Mouse (Mus musculus) limb, embryonic 12.5 days (tissue): ENCODE results near the gene Tmprss5. TPM values are rescaled to one million over a fixed set of nuclear protein-coding genes. Genes with fewer than 3 reads are reported as not detected.

Experiments
- polyA plus RNA-seq: library from polyadenylated mRNA; unstranded; fragments of >200 nt; fragmentation: Nextera tagmentation; extraction: Ambion mirVana; gene quantifications from 2 replicates; pipeline ENCODE4 v1.2.1, GENCODE M21; 2016

Gene Tmprss5
- polyA plus RNA-seq, 1 experiment from 2014 or later, result not detected

Other genes starting within 250 kb of the Tmprss5 start
- gene Zbtb16, start 245.0 kb upstream of the Tmprss5 start, polyA plus RNA-seq, result 2.5 and 2.9 TPM in 2 replicates
- gene Htr3a, start 170.2 kb upstream of the Tmprss5 start, polyA plus RNA-seq, result 0.88 and 1.3 TPM in 2 replicates
- not detected in 2 replicates for gene Htr3b, start 116.3 kb upstream of the Tmprss5 start, polyA plus RNA-seq
- gene Usp28, start 95.9 kb upstream of the Tmprss5 start, polyA plus RNA-seq, result 45.2 and 47.6 TPM in 2 replicates
- gene Zw10, start 25.6 kb upstream of the Tmprss5 start, polyA plus RNA-seq, result 58.2 and 59.8 TPM in 2 replicates
- gene Gm4894, start 169.3 kb downstream of the Tmprss5 start, polyA plus RNA-seq, result not detected in 2 replicates